Mouse (Mus musculus): ENCODE measurements at regions not wholly inside any gene's neighbourhood (a gene's known extent, or its start where the extent isn't known, plus 50 kb on each side); places are given as distances from the start of the nearest gene placed in this dataset.

DNA sequence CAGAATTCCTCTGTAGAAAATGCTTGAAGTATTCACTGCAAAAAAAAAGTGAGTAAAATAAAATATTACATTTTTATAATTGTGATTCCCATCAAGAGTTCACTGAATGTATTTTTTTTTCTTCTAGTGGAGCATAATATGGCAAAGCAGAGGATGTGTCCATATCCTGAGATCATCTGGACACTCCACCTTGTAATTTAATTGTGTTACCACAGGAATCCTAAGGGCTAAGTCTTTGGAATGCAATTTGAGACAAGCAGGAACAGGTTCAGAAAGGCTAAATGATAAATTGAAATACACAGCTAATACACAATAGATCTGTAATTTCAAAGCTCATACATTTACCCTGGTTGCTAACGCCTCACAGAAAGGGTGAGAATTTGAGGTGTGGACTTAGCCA, 235.7 kb upstream of the Cxxc4 start:
- Histone ChIP-seq H3K4me1 (ENCODE audit: control insufficient read depth, insufficient read depth, low read length) (no peaks in the 10 kb centered on the region), H3K36me3 (ENCODE audit: control insufficient read depth, insufficient read depth, low read length) (no peaks in the 10 kb centered on the region), H3K4me2 (ENCODE audit: low read depth, low read length) (no peak overlapping the region), H3K9ac (ENCODE audit: low read depth, low read length) (no peak overlapping the region), H3K27ac (replicated peaks; ENCODE audit: low read depth, low read length) (no peak overlapping the region), H3K27me3 (replicated peaks; ENCODE audit: control insufficient read depth, insufficient read depth, low read length) (no peaks in the 10 kb centered on the region), H3K9me3 (ENCODE audit: control insufficient read depth, low read length) (no peaks in the 10 kb centered on the region), H3K4me3 (ENCODE audit: low read depth, low read length) (no peak overlapping the region)
- WGBS = 84% methylated on average over 1 of the region's 1 CpGs
- no peak for DNase-seq (ENCODE audit: low spot score)
- no peak for ATAC-seq (ENCODE audit: low read depth)

DNA sequence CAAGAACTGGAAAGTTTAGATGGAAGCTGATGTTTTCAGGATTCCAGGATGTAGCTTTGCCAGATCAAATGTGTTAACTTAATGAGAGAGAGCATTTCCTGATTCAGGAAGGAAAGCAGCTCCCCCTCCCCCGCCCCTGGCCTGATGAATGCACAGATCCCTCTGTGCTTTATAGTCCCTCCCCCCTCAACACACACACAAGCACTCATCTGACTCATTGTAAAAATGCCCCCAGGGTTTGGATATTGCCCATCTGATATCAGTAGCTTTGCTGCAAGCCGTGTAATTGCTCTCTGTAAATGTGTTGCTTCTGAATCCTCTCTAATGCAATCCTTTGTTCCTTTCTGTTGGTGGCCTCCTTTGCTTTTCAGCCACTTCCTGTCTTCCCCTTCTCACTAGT, 221.5 kb upstream of the Cxxc4 start:
- ATAC-seq (ENCODE audit: low read depth) (0 out of 2 replicates have a peak, but pooled peaks have one; percentile 22), DNase-seq (ENCODE audit: low spot score) (peak; percentile 46)
- Histone ChIP-seq H3K4me3 (ENCODE audit: low read depth, low read length) (no peak overlapping the region), H3K27me3 (replicated peaks; ENCODE audit: control insufficient read depth, insufficient read depth, low read length) (no peaks in the 10 kb centered on the region), H3K4me1 (ENCODE audit: control insufficient read depth, insufficient read depth, low read length) (no peaks in the 10 kb centered on the region), H3K9ac (ENCODE audit: low read depth, low read length) (no peak overlapping the region), H3K36me3 (ENCODE audit: control insufficient read depth, insufficient read depth, low read length) (no peaks in the 10 kb centered on the region), H3K27ac (replicated peaks; ENCODE audit: low read depth, low read length) (no peak overlapping the region), H3K9me3 (ENCODE audit: control insufficient read depth, low read length) (no peaks in the 10 kb centered on the region), H3K4me2 (ENCODE audit: low read depth, low read length) (no peak overlapping the region)
- WGBS = 39% methylated on average over 2 of the region's 2 CpGs

DNA sequence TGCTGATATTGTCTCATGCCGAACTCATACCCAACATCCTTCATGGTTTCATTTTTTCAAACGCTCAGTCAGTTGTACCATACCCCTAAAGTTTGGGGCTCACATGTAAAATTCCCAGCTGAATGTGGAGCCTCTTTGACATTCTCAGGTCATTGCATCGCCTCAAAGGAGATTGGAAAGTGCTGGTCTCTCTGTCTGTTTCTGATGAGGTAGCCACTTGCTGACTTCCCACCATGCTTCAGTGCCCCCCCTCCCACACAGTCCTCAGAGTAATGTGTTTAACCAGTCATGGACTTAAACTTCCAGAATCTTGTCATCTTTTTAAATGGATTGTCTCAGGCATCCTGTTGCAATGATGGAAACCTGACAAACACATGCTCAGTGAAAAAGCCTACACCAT, 220.9 kb upstream of the Cxxc4 start:
- no peak for DNase-seq (ENCODE audit: low spot score)
- Histone ChIP-seq H3K36me3 (ENCODE audit: control insufficient read depth, insufficient read depth, low read length) (no peaks in the 10 kb centered on the region), H3K4me2 (ENCODE audit: low read depth, low read length) (no peak overlapping the region), H3K27me3 (replicated peaks; ENCODE audit: control insufficient read depth, insufficient read depth, low read length) (no peaks in the 10 kb centered on the region), H3K4me3 (ENCODE audit: low read depth, low read length) (no peak overlapping the region), H3K9me3 (ENCODE audit: control insufficient read depth, low read length) (no peaks in the 10 kb centered on the region), H3K4me1 (ENCODE audit: control insufficient read depth, insufficient read depth, low read length) (no peaks in the 10 kb centered on the region), H3K9ac (ENCODE audit: low read depth, low read length) (no peak overlapping the region), H3K27ac (replicated peaks; ENCODE audit: low read depth, low read length) (no peak overlapping the region)
- WGBS = 76% methylated on average over 3 of the region's 3 CpGs
- ATAC-seq (ENCODE audit: low read depth) = no peak

DNA sequence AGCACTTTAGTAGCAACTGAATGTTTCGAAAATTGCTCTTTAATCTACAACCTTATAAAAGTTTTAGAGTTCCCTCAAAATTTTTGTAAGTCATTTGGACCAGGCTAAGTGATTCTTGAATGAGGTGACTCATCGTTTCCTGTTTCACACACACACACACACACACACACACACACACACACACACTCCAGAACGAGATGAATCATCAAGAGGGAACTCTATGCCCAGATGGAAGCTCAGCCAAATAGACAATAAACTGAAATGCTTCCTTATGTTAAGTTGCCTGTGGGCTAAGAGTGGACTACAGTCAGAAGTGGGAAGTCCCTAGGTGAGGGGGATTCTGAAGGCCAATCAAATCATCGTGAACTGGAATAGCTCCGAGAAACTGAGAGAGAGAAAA, 202.4 kb upstream of the Cxxc4 start:
- 59% methylated on average over 5 of the region's 5 CpGs for WGBS
- no peak overlapping the region for H3K4me3 ChIP-seq (ENCODE audit: low read depth, low read length)
- H3K27ac ChIP-seq (replicated peaks; ENCODE audit: low read depth, low read length) = no peak overlapping the region
- no peak overlapping the region for H3K4me2 ChIP-seq (ENCODE audit: low read depth, low read length)
- no peaks in the 10 kb centered on the region for H3K27me3 ChIP-seq (replicated peaks; ENCODE audit: control insufficient read depth, insufficient read depth, low read length)
- H3K9ac ChIP-seq (ENCODE audit: low read depth, low read length) = no peak overlapping the region
- DNase-seq (ENCODE audit: low spot score) (peak; percentile 27), ATAC-seq (ENCODE audit: low read depth) (no peak)
- no peaks in the 10 kb centered on the region for H3K36me3 ChIP-seq (ENCODE audit: control insufficient read depth, insufficient read depth, low read length)
- no peaks in the 10 kb centered on the region for H3K4me1 ChIP-seq (ENCODE audit: control insufficient read depth, insufficient read depth, low read length)
- no peaks in the 10 kb centered on the region for H3K9me3 ChIP-seq (ENCODE audit: control insufficient read depth, low read length)

DNA sequence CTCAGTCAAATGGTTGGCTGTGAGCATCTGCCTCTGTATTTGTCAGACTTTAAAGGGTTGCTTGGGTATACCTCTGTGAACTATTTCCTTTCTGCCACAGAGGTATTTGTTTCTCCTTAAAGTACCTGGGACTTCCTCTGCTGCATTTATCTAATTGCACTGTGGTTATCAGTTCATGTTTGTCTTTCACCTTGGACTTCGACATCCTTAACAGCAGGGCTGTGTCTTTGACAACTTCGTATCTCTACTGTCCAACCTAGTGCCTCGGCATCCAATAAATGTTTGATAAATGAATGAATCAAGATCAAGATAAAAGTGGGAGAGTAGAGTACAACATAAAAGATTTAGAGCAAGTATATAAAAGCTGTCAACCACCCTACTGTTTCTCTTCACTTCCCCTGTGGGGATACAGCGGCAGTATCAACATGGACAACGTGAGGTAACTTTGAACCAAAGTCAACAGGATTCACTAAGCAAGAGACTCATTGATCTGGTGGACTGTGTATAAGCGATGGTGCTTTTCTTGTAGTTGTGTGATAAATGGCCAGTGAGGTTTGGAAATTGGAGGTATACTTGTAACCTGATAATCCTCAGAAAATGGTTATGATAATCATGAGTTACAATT, 199.9 kb upstream of the Cxxc4 start:
- Histone ChIP-seq H3K4me3 (ENCODE audit: low read depth, low read length) (no peak overlapping the region), H3K27ac (replicated peaks; ENCODE audit: low read depth, low read length) (no peak overlapping the region), H3K4me1 (ENCODE audit: control insufficient read depth, insufficient read depth, low read length) (no peaks in the 10 kb centered on the region), H3K9me3 (ENCODE audit: control insufficient read depth, low read length) (no peaks in the 10 kb centered on the region), H3K36me3 (ENCODE audit: control insufficient read depth, insufficient read depth, low read length) (no peaks in the 10 kb centered on the region), H3K9ac (ENCODE audit: low read depth, low read length) (no peak overlapping the region), H3K27me3 (replicated peaks; ENCODE audit: control insufficient read depth, insufficient read depth, low read length) (no peaks in the 10 kb centered on the region), H3K4me2 (ENCODE audit: low read depth, low read length) (no peak overlapping the region)
- 91% methylated on average over 6 of the region's 6 CpGs for WGBS
- ATAC-seq (ENCODE audit: low read depth) (no peak), DNase-seq (ENCODE audit: low spot score) (no peak)

DNA sequence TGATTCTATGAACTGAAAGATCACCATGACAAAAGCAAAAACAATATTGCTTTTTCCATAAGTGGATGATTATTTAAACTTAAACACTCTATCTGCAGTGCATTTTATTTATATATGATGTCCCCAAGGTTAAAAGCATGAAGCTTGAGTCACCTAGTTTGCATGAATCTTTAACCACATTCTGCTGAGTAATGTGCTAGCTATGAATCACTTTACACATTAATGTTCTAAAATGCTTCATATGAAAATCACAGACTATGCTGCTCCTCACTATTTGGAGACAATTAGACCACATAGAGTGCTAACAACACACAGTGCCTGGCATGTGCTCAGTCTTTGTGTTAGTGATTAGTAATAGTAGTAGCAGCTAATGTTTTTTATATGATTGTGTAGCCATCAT, 185.6 kb upstream of the Cxxc4 start:
- DNase-seq (ENCODE audit: low spot score) (no peak), ATAC-seq (ENCODE audit: low read depth) (no peak)
- Histone ChIP-seq H3K9me3 (ENCODE audit: control insufficient read depth, low read length) (no peaks in the 10 kb centered on the region), H3K4me1 (ENCODE audit: control insufficient read depth, insufficient read depth, low read length) (no peaks in the 10 kb centered on the region), H3K4me3 (ENCODE audit: low read depth, low read length) (no peak overlapping the region), H3K27me3 (replicated peaks; ENCODE audit: control insufficient read depth, insufficient read depth, low read length) (no peaks in the 10 kb centered on the region), H3K36me3 (ENCODE audit: control insufficient read depth, insufficient read depth, low read length) (no peaks in the 10 kb centered on the region), H3K9ac (ENCODE audit: low read depth, low read length) (no peak overlapping the region), H3K27ac (replicated peaks; ENCODE audit: low read depth, low read length) (no peak overlapping the region), H3K4me2 (ENCODE audit: low read depth, low read length) (no peak overlapping the region)

DNA sequence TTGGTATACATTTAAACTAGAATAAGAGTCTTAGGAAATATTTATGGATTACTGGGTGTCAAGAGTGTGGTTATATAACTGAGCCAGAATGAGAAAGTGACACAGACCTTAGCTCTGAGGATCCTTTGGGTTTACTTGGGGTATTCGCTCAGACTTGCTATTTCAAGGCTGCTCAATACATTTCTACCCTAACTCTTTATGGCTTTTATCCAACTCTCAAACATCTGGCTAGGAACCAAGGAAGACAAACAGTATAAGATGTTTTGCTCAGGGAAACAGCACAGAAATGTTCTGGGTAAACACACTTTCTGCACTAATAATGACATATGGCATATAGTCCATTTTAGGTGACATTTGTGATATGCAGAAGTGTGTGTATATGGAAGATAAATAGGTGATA, 153.8 kb upstream of the Cxxc4 start:
- Histone ChIP-seq H3K4me1 (ENCODE audit: control insufficient read depth, insufficient read depth, low read length) (0 out of 2 replicates have a peak, but pooled peaks cover 3% of the 10 kb centered on the region), H3K27ac (replicated peaks; ENCODE audit: low read depth, low read length) (no peak overlapping the region), H3K9ac (ENCODE audit: low read depth, low read length) (no peak overlapping the region), H3K4me3 (ENCODE audit: low read depth, low read length) (no peak overlapping the region), H3K4me2 (ENCODE audit: low read depth, low read length) (no peak overlapping the region), H3K9me3 (ENCODE audit: control insufficient read depth, low read length) (no peaks in the 10 kb centered on the region), H3K27me3 (replicated peaks; ENCODE audit: control insufficient read depth, insufficient read depth, low read length) (no peaks in the 10 kb centered on the region), H3K36me3 (ENCODE audit: control insufficient read depth, insufficient read depth, low read length) (no peaks in the 10 kb centered on the region)
- 40% methylated on average over 1 of the region's 1 CpGs for WGBS
- DNase-seq (ENCODE audit: low spot score) (peak; percentile 59), ATAC-seq (ENCODE audit: low read depth) (no peak)

DNA sequence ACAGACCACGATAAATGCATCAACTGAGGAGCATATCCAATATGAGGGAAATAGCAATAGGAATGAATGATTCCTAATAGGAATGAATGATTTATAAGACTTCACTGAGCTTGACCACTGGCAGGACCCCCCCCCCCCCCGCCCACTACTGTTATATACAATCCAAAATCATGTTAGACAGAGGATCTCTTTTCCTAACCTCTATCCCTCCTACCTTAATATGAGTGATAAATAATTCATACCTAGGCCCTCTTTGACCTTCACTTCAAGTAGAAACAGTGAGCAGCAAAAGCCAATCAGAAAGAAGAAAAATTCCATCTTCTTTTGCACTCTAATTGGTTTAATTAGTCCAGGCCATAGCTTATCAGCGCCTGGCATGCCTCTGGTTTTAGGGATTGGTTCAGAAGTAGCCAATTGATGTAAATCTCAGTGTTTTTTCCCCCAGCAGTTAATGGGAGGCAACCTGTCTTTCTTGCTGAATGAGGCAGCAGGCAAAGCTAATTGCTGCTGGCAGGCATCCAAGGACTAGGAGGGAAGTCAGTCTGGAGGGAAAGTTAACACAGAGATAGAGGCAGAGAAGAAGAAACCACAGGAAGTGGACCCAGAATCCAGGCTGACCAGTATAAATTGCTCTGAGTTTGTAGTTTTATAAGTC, 136.7 kb upstream of the Cxxc4 start:
- peak; percentile 62; the same call in 1 of the 2 replicates for ATAC-seq (ENCODE audit: low read depth)
- 59% methylated on average over 3 of the region's 3 CpGs for WGBS
- no peak overlapping the region for H3K27ac ChIP-seq (replicated peaks; ENCODE audit: low read depth, low read length)

DNA sequence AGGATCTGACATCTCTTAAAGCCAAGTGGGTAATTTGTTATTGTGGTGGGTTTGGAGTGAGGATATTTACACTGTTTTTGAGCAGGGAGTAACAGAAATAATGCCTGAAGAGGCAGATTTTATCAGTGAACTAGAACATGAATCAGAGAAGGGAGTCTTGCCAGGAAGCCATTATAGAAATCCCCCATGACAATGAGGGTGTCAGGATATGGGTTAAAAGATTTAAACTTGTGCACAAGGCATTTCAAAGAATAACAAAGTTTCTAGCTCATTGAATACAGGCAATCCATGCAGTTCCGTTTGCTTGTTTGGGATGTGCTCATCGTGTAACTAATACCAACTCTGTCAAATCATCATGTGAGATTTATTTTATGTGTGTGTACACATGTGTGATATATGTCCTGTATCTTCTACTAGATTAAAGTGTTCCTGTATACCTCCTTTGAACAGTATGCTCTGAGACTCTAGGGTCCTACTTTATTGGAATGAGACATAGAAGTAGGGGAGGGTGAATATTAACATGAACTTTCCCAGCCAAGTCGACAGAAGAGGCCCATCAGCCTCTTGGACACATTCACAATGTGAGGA, 134.0 kb upstream of the Cxxc4 start:
- Histone ChIP-seq H3K4me3 (ENCODE audit: low read depth, low read length) (no peak overlapping the region), H3K36me3 (ENCODE audit: control insufficient read depth, insufficient read depth, low read length) (no peaks in the 10 kb centered on the region), H3K4me1 (ENCODE audit: control insufficient read depth, insufficient read depth, low read length) (0 out of 2 replicates have a peak, but pooled peaks cover 6% of the 10 kb centered on the region), H3K27ac (replicated peaks; ENCODE audit: low read depth, low read length) (no peak overlapping the region), H3K9ac (ENCODE audit: low read depth, low read length) (no peak overlapping the region), H3K4me2 (ENCODE audit: low read depth, low read length) (no peak overlapping the region), H3K27me3 (replicated peaks; ENCODE audit: control insufficient read depth, insufficient read depth, low read length) (no peaks in the 10 kb centered on the region), H3K9me3 (ENCODE audit: control insufficient read depth, low read length) (no peaks in the 10 kb centered on the region)
- DNase-seq (ENCODE audit: low spot score) (peak; percentile 18), ATAC-seq (ENCODE audit: low read depth) (no peak)
- WGBS = 63% methylated on average over 3 of the region's 3 CpGs

More for the DNA sequence above, 136.7 kb upstream of the Cxxc4 start:
- DNase-seq (ENCODE audit: low spot score) = peak; percentile 91
- Histone ChIP-seq H3K27me3 (replicated peaks; ENCODE audit: control insufficient read depth, insufficient read depth, low read length) (no peaks in the 10 kb centered on the region), H3K9me3 (ENCODE audit: control insufficient read depth, low read length) (no peaks in the 10 kb centered on the region), H3K36me3 (ENCODE audit: control insufficient read depth, insufficient read depth, low read length) (no peaks in the 10 kb centered on the region), H3K9ac (ENCODE audit: low read depth, low read length) (no peak overlapping the region), H3K4me1 (ENCODE audit: control insufficient read depth, insufficient read depth, low read length) (0 out of 2 replicates have a peak, but pooled peaks cover 6% of the 10 kb centered on the region), H3K4me2 (ENCODE audit: low read depth, low read length) (no peak overlapping the region), H3K4me3 (ENCODE audit: low read depth, low read length) (no peak overlapping the region)
